Mouse (Mus musculus) hindbrain, embryonic 16.5 days (tissue): ENCODE data around the gene Sh2b2. TPM values are rescaled to one million over a fixed set of nuclear protein-coding genes. Genes with fewer than 3 reads are reported as not detected.

Experiments used
- ATAC-seq: fragments of 200-750 bp; cut with Nextera tagmentation; 2 replicates; pipeline ENCODE4 v1.8.0; 2017; ENCODE audit warnings: moderate TSS enrichment, moderate library complexity
- H3K27ac ChIP-seq: fragments of 300-500 bp; sonication (generic); 2 replicates; pipeline ENCODE4 v1.5.1; 2014; ENCODE audit warnings: low read depth, mild to moderate bottlenecking, control low read depth, low read length, moderate library complexity
- H3K27me3 ChIP-seq: fragments of 300-500 bp; sonication (generic); replicated peaks from 2 replicates; pipeline ENCODE4 v1.6.1; 2014; ENCODE audit warnings: low read length; ENCODE audit not compliant: control insufficient read depth, insufficient read depth
- H3K36me3 ChIP-seq: fragments of 300-500 bp; sonication (generic); 2 replicates; pipeline ENCODE4 v1.6.1; 2014; ENCODE audit warnings: mild to moderate bottlenecking, low read length, moderate library complexity, mixed read lengths; ENCODE audit not compliant: control insufficient read depth, insufficient read depth
- H3K4me1 ChIP-seq: fragments of 300-500 bp; sonication (generic); 2 replicates; pipeline ENCODE4 v1.6.1; 2014; ENCODE audit warnings: low read depth, low read length; ENCODE audit not compliant: control insufficient read depth, insufficient read depth
- H3K4me2 ChIP-seq: fragments of 300-500 bp; sonication (generic); 2 replicates; pipeline ENCODE4 v1.6.1; 2014; ENCODE audit warnings: mild to moderate bottlenecking, low read length, control low read depth, moderate library complexity
- H3K4me3 ChIP-seq: fragments of 300-500 bp; sonication (generic); 2 replicates; pipeline ENCODE4 v1.5.1; 2014; ENCODE audit warnings: mild to moderate bottlenecking, low read length, control low read depth, moderate library complexity
- H3K9ac ChIP-seq: fragments of 300-500 bp; sonication (generic); 2 replicates; pipeline ENCODE4 v1.6.1; 2014; ENCODE audit warnings: low read depth, mild to moderate bottlenecking, control low read depth, low read length, moderate library complexity
- H3K9me3 ChIP-seq: fragments of 300-500 bp; sonication (generic); 2 replicates; pipeline ENCODE4 v1.6.1; 2014; ENCODE audit warnings: mild to moderate bottlenecking, low read length, moderate library complexity; ENCODE audit not compliant: control insufficient read depth
- WGBS: fragments of 180-500 bp; shearing (Covaris S2); extraction: QIAGEN DNeasy Blood & Tissue Kit; methylation state at CpG from one replicate; pipeline ENCODE4 v1.1.7; 2014; 5-methylcytosine and 5-hydroxymethylcytosine counted together
- polyA plus RNA-seq: library from polyadenylated mRNA; unstranded; fragments of >200 nt; fragmentation: Nextera tagmentation; extraction: Ambion mirVana; gene quantifications from 2 replicates; pipeline ENCODE4 v1.2.1, GENCODE M21; 2015

The Sh2b2 gene
- polyA plus RNA-seq, 1 experiment from 2014 or later: 19.4 TPM

- H3K9ac ChIP-seq: no peak overlapping the region
- no peaks in the 10 kb centered on the region for H3K9me3 ChIP-seq
- no peaks in the 10 kb centered on the region for H3K4me1 ChIP-seq
- H3K27me3 ChIP-seq: no peaks in the 10 kb centered on the region
- WGBS: 91% methylated on average over 43 of the region's 43 CpGs
- ATAC-seq: no peak
- no peak overlapping the region for H3K4me3 ChIP-seq
- no peak overlapping the region for H3K27ac ChIP-seq
- peaks cover 45% of the 10 kb centered on the region for H3K36me3 ChIP-seq
- H3K4me2 ChIP-seq: no peak overlapping the region
Observed at GRCm38 (mm10) chr5:136274739-136275138, 28.4 kb upstream of the Sh2b2 start.

- H3K9me3 ChIP-seq: no peaks in the 10 kb centered on the region
- H3K9ac ChIP-seq: no peak overlapping the region
- no peaks in the 10 kb centered on the region for H3K4me1 ChIP-seq
- H3K36me3 ChIP-seq: peaks cover 13% of the 10 kb centered on the region
- H3K27me3 ChIP-seq: no peaks in the 10 kb centered on the region
- no peak overlapping the region for H3K4me2 ChIP-seq
- no peak for ATAC-seq
- H3K4me3 ChIP-seq: no peak overlapping the region
- WGBS: 66% methylated on average over 4 of the region's 4 CpGs
- no peak overlapping the region for H3K27ac ChIP-seq
Observed at GRCm38 (mm10) chr5:136269937-136270336, 23.6 kb upstream of the Sh2b2 start.

GRCm38 (mm10) chr5:136266077-136266476 is 19.7 kb upstream of the Sh2b2 start:
- Histone ChIP-seq H3K27me3 (no peaks in the 10 kb centered on the region), H3K4me1 (no peaks in the 10 kb centered on the region), H3K9ac (no peak overlapping the region), H3K27ac (no peak overlapping the region), H3K9me3 (no peaks in the 10 kb centered on the region), H3K4me2 (no peak overlapping the region), H3K36me3 (no peaks in the 10 kb centered on the region), H3K4me3 (no peak overlapping the region)
- WGBS: 76% methylated on average over 7 of the region's 7 CpGs
- ATAC-seq: no peak

- Histone ChIP-seq H3K9me3 (no peaks in the 10 kb centered on the region), H3K4me3 (no peak overlapping the region), H3K4me1 (no peaks in the 10 kb centered on the region), H3K36me3 (no peaks in the 10 kb centered on the region), H3K27me3 (no peaks in the 10 kb centered on the region), H3K4me2 (no peak overlapping the region), H3K9ac (no peak overlapping the region), H3K27ac (no peak overlapping the region)
- ATAC-seq: no peak
- WGBS: 79% methylated on average over 4 of the region's 4 CpGs
Observed at GRCm38 (mm10) chr5:136263342-136263741, 17.0 kb upstream of the Sh2b2 start.

GRCm38 (mm10) chr5:136258919-136259318 is 12.6 kb upstream of the Sh2b2 start:
- Histone ChIP-seq H3K27ac (no peak overlapping the region), H3K36me3 (no peaks in the 10 kb centered on the region; the same call in 1 of the 2 replicates), H3K9me3 (no peaks in the 10 kb centered on the region), H3K27me3 (no peaks in the 10 kb centered on the region), H3K4me1 (no peaks in the 10 kb centered on the region), H3K4me2 (no peak overlapping the region), H3K4me3 (no peak overlapping the region), H3K9ac (no peak overlapping the region)
- peak; percentile 24; the same call in 1 of the 2 replicates for ATAC-seq
- WGBS: 38% methylated on average over 6 of the region's 6 CpGs

GRCm38 (mm10) chr5:136252899-136253298 is 6.5 kb upstream of the Sh2b2 start:
- H3K4me2 ChIP-seq: no peak overlapping the region
- peak; percentile 64 for ATAC-seq
- 14% methylated on average over 17 of the region's 17 CpGs for WGBS

GRCm38 (mm10) chr5:136251004-136251403 is 4.6 kb upstream of the Sh2b2 start:
- H3K4me1 ChIP-seq: 0 out of 2 replicates have a peak, but pooled peaks cover 1% of the 10 kb centered on the region
- WGBS: 48% methylated on average over 7 of the region's 7 CpGs
- H3K36me3 ChIP-seq: peaks cover 3% of the 10 kb centered on the region
- H3K9me3 ChIP-seq: no peaks in the 10 kb centered on the region
- H3K4me2 ChIP-seq: no peak overlapping the region
- no peaks in the 10 kb centered on the region for H3K27me3 ChIP-seq
- no peak overlapping the region for H3K9ac ChIP-seq
- ATAC-seq: no peak
- no peak overlapping the region for H3K4me3 ChIP-seq
- H3K27ac ChIP-seq: no peak overlapping the region

More at GRCm38 (mm10) chr5:136252899-136253298, 6.5 kb upstream of the Sh2b2 start:
- Histone ChIP-seq H3K27me3 (no peaks in the 10 kb centered on the region), H3K9ac (no peak overlapping the region), H3K4me1 (no peaks in the 10 kb centered on the region), H3K4me3 (no peak overlapping the region), H3K27ac (no peak overlapping the region), H3K9me3 (no peaks in the 10 kb centered on the region), H3K36me3 (peaks cover 3% of the 10 kb centered on the region)

- Histone ChIP-seq H3K4me3 (no peak overlapping the region), H3K4me1 (peaks cover 9% of the 10 kb centered on the region), H3K9me3 (no peaks in the 10 kb centered on the region), H3K27me3 (no peaks in the 10 kb centered on the region), H3K27ac (no peak overlapping the region), H3K36me3 (peaks cover 3% of the 10 kb centered on the region), H3K4me2 (no peak overlapping the region), H3K9ac (no peak overlapping the region)
- no peak for ATAC-seq
- 66% methylated on average over 6 of the region's 6 CpGs for WGBS
Observed at GRCm38 (mm10) chr5:136248441-136248840, 2.1 kb upstream of the Sh2b2 start.

GRCm38 (mm10) chr5:136245541-136246451 is 560 bp downstream of the Sh2b2 start:
- Histone ChIP-seq H3K4me3 (peak overlapping the region; percentile 83), H3K27ac (peak overlapping the region; percentile 84), H3K4me1 (peaks cover 20% of the 10 kb centered on the region), H3K9ac (peak overlapping the region; percentile 77), H3K27me3 (no peaks in the 10 kb centered on the region), H3K4me2 (peak overlapping the region; percentile 92), H3K36me3 (peaks cover 3% of the 10 kb centered on the region), H3K9me3 (no peaks in the 10 kb centered on the region)
- no peak; the same call in 1 of the 2 replicates for ATAC-seq
- WGBS: 14% methylated on average over 15 of the region's 15 CpGs
